Mouse (Mus musculus) layer of hippocampus, postnatal 25 days (tissue): ENCODE results near the gene 1810055G02Rik. TPM values are rescaled to one million over a fixed set of nuclear protein-coding genes. Genes with fewer than 3 reads are reported as not detected.

ENCODE experiments used
- DNase-seq, 2 experiments: peaks; one replicate each; pipeline ENCODE4 v3.0.0; 2022; ENCODE audit warnings: mixed read lengths in 2 of 2, low spot score in 1 of 2; ENCODE audit errors: extremely low spot score in 1 of 2
- total RNA-seq, 2 experiments: library from RNA; stranded (reverse); gene quantifications; 2 replicates each; pipeline ENCODE4 v1.2.3; 2021

The 1810055G02Rik gene
- total RNA-seq, 2 experiments from 2014 or later: 28.3 to 28.6 TPM

DNA sequence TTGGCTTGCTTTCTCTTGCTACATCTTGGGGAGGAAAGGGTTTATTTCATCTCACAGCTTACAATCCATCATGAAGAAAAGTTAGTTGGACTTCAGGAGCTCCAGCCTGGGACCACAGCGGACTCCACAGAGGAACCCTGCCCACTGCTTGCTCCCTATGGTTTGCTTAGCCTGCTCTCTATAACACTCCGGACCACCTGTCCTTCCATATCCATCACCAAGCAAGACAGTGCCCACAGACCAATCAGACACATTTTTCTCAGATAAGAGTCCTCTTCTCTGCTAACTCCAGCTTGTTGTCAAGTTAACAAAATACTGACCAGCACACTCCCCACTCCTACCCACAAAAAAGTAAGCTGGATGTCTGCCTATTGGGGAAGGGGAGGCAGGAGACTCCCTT, 13.6 kb upstream of the 1810055G02Rik start:
- DNase-seq: no peak

GRCm38 (mm10) chr19:3695006-3695405, 13.1 kb upstream of the 1810055G02Rik start:
- DNase-seq: no peak

DNA sequence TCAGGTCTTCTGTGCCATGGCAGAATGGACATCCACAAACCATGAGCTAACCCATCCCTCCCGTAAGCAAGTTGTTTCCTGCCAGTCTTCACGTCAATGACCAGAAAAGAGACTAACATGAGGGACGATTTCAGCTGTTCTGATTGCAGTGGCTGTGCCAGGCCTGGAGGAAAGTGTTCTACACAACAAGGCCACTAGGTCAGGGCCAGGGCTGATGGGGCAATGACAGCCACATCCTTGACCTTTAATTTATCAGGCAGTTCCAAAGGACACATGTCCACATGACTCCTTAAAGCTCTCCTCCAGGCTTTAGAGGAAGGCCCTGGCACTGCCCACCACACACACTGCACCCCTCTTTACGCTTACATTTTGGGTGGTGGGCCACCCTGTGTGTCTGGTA, 12.6 kb upstream of the 1810055G02Rik start:
- no peak for DNase-seq

- DNase-seq: no peak
Measured at GRCm38 (mm10) chr19:3695976-3696375, 12.1 kb upstream of the 1810055G02Rik start.

- no peak for DNase-seq
Measured at GRCm38 (mm10) chr19:3698035-3698434, 10.1 kb upstream of the 1810055G02Rik start.

- peak; percentile 59 to 83 for DNase-seq
Measured at GRCm38 (mm10) chr19:3699508-3700438, 8.3 kb upstream of the 1810055G02Rik start.

- DNase-seq: no peak
Measured at GRCm38 (mm10) chr19:3702460-3702859, 5.6 kb upstream of the 1810055G02Rik start.

DNA sequence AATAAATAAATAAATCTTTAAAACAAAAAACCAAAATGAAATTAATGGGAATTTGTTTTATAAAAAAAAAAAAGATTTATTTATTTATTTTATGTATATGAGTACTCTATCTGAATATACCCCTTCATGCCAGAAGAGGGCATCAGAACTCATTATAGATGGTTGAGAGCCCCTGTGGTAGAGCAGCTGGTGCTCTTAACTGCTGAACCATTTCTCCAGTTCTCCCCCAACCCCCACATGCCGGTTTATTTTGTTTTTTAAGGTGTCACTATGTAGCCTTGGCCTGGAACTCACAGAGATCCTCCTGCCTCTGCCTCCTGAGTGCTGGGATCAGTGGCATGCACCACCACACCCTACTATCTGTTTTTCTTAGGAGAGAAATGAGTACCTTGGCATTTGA, 1.8 kb upstream of the 1810055G02Rik start:
- DNase-seq: no peak

GRCm38 (mm10) chr19:3707553-3707952, 540 bp upstream of the 1810055G02Rik start:
- no peak for DNase-seq

DNA sequence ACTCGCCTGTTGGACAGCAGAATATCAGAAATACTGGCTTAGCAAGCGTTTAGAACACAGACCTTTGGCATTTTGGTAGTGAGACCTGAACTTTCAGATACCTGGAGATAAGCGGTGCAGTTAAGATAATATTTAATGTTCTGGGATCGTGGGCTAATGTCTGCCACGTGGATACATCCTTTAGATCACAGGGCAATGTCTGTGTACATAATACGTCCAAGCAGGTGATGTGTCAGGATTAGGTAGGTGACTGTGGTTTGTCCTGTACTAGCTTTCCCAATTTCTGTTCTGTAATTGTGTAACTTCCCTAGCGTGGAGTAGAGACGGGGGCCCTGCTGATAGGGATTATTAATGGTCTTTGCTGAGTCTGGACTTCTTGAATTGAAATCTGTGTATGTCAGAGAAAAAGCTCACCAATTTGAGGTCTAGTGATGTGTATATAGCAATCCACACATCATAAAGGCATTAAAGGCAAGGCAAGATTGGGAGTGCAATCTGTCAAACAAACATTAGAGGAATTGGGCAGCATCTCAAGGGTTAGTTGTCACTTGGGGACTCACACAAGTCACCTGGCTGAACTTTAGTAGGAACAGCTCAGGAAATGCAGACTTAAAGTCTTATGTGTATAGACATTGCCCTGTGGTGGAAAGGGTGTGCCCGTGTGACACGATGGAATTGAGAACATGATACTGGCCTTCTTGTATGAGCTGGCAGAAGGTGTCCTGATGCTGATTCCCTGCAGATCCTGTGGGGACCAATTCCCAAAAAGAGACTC, 1.1 kb downstream of the 1810055G02Rik start:
- DNase-seq: no peak

- DNase-seq: no peak
Measured at GRCm38 (mm10) chr19:3710436-3710835, 2.3 kb downstream of the 1810055G02Rik start.

GRCm38 (mm10) chr19:3714381-3714780, 6.3 kb downstream of the 1810055G02Rik start:
- no peak for DNase-seq

DNA sequence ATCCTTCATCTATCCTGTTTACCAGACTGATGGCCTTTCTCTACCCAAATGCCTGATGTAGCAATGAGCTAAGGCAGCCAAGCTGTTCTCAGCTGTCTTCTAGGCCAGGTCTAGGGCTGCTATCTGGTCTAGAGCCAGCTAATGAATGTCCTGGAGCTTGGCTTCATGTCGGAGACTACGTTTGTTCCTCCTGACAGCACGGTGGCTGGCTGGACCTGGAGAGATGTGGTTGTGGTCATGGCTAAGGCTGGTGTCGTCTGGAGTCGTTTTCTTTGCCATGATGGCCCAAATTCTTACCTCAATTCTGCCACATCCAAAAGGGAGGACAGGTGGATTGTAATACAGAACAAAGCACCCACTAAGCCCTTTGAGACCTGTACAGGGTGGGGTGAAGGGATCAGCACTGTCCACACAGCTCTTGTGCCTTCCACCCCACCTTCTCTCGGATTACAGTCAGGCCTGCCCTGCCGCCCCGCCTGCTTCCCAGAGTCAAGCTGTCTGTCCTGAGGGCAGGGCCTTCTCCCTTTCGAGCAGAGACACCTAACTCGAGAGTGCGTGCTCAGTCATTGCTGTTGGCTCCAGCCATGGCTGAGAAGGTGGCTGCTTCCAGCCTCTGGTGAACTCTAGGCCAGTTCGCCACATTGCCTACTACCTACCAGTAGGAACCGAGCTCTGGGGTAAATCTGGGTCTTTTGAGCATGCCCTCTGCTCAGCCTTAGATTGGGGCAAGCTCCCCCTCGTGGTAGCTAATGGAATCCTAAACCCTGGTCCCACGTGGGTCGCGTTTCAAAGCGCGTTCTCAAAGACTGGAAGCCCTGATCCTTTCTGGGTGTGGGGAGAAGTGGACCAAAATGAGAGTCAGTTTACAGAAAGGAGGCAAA, 10.6 kb downstream of the 1810055G02Rik start:
- peak in 1 of 2 experiments; percentile 75 for DNase-seq

GRCm38 (mm10) chr19:3719362-3719891, 11.3 kb downstream of the 1810055G02Rik start:
- peak; percentile 53 to 55 for DNase-seq

DNA sequence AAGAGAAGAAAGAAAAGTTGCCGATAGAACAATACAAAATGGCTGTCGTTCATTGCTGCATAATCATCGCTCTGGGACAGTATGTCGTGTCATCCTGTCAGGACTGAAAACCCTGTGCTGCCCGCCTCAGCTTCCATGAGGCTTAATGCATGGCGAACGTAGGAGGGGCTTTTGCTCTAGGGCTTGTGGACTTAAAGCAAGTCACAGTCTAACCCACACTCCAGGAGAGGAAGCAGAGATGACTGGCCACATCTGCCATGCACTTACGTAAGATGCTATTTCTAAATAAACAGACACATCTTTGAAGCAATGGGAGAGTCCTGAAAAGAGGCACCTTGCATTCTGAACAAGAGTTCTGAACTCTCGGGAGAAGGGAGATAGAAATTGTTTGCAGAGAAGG, 15.1 kb downstream of the 1810055G02Rik start:
- DNase-seq: no peak

DNA sequence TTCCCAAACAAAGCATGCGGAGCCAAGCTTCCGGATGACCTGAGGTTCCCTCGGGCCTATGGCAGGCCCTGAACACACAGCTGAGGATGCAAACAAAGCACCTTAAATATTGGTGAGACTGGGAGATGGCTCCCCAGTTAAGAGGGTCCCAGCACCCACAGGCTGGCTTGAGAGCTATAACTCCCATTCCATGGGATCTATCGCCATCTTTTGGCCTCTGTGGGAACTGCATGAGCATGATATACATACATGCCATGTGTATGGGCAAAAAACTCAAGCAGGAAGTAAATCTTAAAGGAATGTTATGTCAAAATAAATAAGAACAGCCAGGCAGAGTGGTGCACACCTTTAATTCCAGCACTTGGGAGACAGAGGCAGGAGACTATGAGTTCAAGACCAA, 15.8 kb downstream of the 1810055G02Rik start:
- peak in 1 of 2 experiments; percentile 31 for DNase-seq

- peak in 1 of 2 experiments; percentile 75 for DNase-seq
Measured at GRCm38 (mm10) chr19:3724779-3725178, 16.7 kb downstream of the 1810055G02Rik start.

DNA sequence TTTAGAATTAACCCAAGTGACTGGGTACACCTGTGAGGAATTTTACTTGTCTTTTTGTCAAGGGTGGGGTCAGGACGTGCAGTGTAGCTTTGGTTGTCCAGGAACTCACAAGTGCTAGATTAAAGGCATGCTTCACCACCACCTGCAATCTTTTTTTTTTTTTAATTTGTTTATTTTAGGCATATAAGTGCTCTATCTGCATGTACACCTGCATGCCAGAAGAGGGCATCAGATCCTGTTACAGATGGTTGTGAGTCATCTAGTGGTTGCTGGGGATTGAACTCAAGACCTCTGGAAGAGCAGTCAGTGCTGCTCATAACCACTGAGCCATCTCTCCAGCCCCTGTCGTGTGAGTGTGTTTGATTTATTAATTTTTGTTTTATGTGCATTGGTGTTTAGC, 20.8 kb downstream of the 1810055G02Rik start:
- no peak for DNase-seq

DNA sequence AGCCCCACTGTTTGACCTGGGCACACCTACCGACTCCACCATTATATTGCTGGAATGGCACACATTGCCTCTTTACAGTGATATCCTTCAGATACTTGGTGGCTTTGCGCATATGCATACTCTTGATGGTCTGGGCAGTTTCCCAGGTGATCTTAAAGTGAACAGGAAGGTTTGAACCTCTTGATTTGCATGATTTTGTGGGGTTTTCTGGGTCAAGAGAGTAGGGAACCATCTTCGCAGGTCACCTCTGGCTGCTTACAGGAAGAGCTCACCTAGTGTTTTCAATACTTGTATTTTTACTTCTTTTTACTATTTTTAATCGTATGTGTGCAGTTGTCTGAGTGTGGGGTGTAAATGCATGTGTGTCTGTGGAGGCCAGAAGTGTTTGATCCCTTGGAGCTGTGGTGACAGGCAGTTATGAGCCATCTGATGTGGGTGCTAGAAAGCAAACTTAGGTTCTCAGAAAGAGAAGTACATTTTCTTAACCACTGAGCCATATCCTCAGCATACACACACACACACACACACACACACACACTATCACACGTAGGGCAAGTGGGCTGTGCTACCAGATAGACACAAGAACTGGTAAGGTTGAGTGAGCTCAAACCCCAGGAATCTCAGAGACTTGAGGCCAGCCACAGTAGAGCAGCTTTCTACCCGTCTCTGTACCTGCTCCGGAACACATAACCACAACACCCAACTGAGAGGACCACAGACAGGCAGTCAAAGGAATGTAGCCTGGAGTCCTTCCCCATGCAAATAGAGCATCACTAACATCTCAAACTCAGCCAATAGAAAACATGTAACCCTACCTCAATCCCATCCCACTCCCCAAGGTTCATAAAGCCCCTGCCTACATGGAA, 22.9 kb downstream of the 1810055G02Rik start:
- DNase-seq: no peak
